8 mouse cellular contexts compared by ENCODE assay signal in genomic region chr10:60830000-60830399, GRCm38 (mm10). TPM values are rescaled to one million over a fixed set of nuclear protein-coding genes. Genes with fewer than 3 reads are reported as not detected.
A peak's percentile ranks its signal among the peaks of the same experiment; 100 is the strongest.
DNase-seq lines count a peak whose midpoint lies in the region; ATAC-seq lines count a peak whose summit lies in the region.

No protein-coding gene starts in this region.

- peaks cover 44% of the 10 kb centered on the region for H3K27me3 ChIP-seq in kidney, embryonic 14.5 days (ENCODE audit: control insufficient read depth, insufficient read depth, low read length)
- H3K27me3 ChIP-seq in hindbrain, embryonic 14.5 days (ENCODE audit: control insufficient read depth, insufficient read depth, low read length), result peaks cover 88% of the 10 kb centered on the region
- H3K27me3 ChIP-seq in midbrain, embryonic 16.5 days (ENCODE audit: control insufficient read depth, insufficient read depth, low read depth, low read length), result peaks cover 41% of the 10 kb centered on the region

- H3K4me3 ChIP-seq in kidney, embryonic 14.5 days (ENCODE audit: low read length), result peak overlapping the region; percentile 57
- peak overlapping the region; percentile 58 for H3K4me3 ChIP-seq in hindbrain, embryonic 14.5 days (replicated peaks; ENCODE audit: low read length)
- peak overlapping the region; percentile 68 for H3K4me3 ChIP-seq in midbrain, embryonic 16.5 days (ENCODE audit: low read depth, low read length)

- H3K9ac ChIP-seq in kidney, embryonic 14.5 days (ENCODE audit: low read depth, low read length), result peak overlapping the region; percentile 82; the same call in 1 of the 2 replicates
- peak overlapping the region; percentile 66; the same call in 1 of the 2 replicates for H3K9ac ChIP-seq in hindbrain, embryonic 14.5 days
- no peak overlapping the region for H3K9ac ChIP-seq in midbrain, embryonic 16.5 days (ENCODE audit: low read depth, low read length)

- H3K9me3 ChIP-seq in kidney, embryonic 14.5 days (ENCODE audit: control insufficient read depth, low read length), result no peaks in the 10 kb centered on the region
- H3K9me3 ChIP-seq in hindbrain, embryonic 14.5 days (ENCODE audit: control insufficient read depth, low read length), result no peaks in the 10 kb centered on the region
- no peaks in the 10 kb centered on the region for H3K9me3 ChIP-seq in midbrain, embryonic 16.5 days (replicated peaks; ENCODE audit: control insufficient read depth, low read length, poor library complexity, severe bottlenecking)

- peaks cover 46% of the 10 kb centered on the region for H3K4me1 ChIP-seq in kidney, embryonic 14.5 days (ENCODE audit: control insufficient read depth, insufficient read depth, low read length)
- peaks cover 25% of the 10 kb centered on the region for H3K4me1 ChIP-seq in hindbrain, embryonic 14.5 days (replicated peaks; ENCODE audit: control insufficient read depth, insufficient read depth, low read length)
- peaks cover 33% of the 10 kb centered on the region for H3K4me1 ChIP-seq in midbrain, embryonic 16.5 days (ENCODE audit: control insufficient read depth, insufficient read depth, low read length)

- no peak for ATAC-seq in kidney, embryonic 14.5 days (ENCODE audit: low FRiP score, low TSS enrichment)
- no peak for ATAC-seq in hindbrain, embryonic 14.5 days (ENCODE audit: low FRiP score)
- ATAC-seq in midbrain, embryonic 16.5 days, result no peak
- ATAC-seq in inflammation-experienced regulatory T-cells, adult 6 months, result no peak

- peak overlapping the region; percentile 74 for H3K4me2 ChIP-seq in kidney, embryonic 14.5 days (replicated peaks; ENCODE audit: low read depth, low read length)
- peak overlapping the region; percentile 96 for H3K4me2 ChIP-seq in hindbrain, embryonic 14.5 days (replicated peaks)
- peak overlapping the region; percentile 98 for H3K4me2 ChIP-seq in midbrain, embryonic 16.5 days (ENCODE audit: low read length)

- no peak for DNase-seq in kidney, adult 8-10 months
- DNase-seq in cerebellum, postnatal 25 days, result peak; percentile 47 to 62
- no peak for DNase-seq in hindbrain, embryonic 14.5 days (ENCODE audit: low spot score)
- no peak for DNase-seq in layer of hippocampus, adult 9-11 months
- no peak for DNase-seq in frontal cortex, postnatal 14 days (ENCODE audit: low spot score in 2 of 2)

- WGBS in kidney, embryonic 14.5 days, result 0% methylated on average over 11 of the region's 11 CpGs
- WGBS in hindbrain, embryonic 14.5 days, result 2% methylated on average over 11 of the region's 11 CpGs
- WGBS in midbrain, embryonic 16.5 days, result 1% methylated on average over 11 of the region's 11 CpGs

- no peak overlapping the region for H3K27ac ChIP-seq in kidney, embryonic 14.5 days (ENCODE audit: low read depth, low read length)
- H3K27ac ChIP-seq in hindbrain, embryonic 14.5 days, result no peak overlapping the region
- no peak overlapping the region for H3K27ac ChIP-seq in midbrain, embryonic 16.5 days (ENCODE audit: low read length)

- no peaks in the 10 kb centered on the region for H3K36me3 ChIP-seq in kidney, embryonic 14.5 days (ENCODE audit: control insufficient read depth, insufficient read depth, low read length)
- no peaks in the 10 kb centered on the region for H3K36me3 ChIP-seq in hindbrain, embryonic 14.5 days (replicated peaks; ENCODE audit: control insufficient read depth, insufficient read depth)
- no peaks in the 10 kb centered on the region for H3K36me3 ChIP-seq in midbrain, embryonic 16.5 days (ENCODE audit: control insufficient read depth, insufficient read depth, low read length)

RNA-seq across cellular contexts. Expression of gene Unc5b, which starts 1.4 kb away (rescaled TPM):
- 7.9 and 10.1 TPM in 2 replicates for polyA plus RNA-seq in kidney, embryonic 14.5 days (2014; fragmentation: Nextera tagmentation; extraction: Ambion mirVana)
- polyA plus RNA-seq in hindbrain, embryonic 14.5 days (2014; fragmentation: Nextera tagmentation; extraction: Ambion mirVana), result 2.8 and 2.9 TPM in 2 replicates
- polyA plus RNA-seq in midbrain, embryonic 16.5 days (2015; fragmentation: Nextera tagmentation; extraction: Ambion mirVana), result 2.0 and 2.4 TPM in 2 replicates
- under 1 TPM in 1 of 3 experiments, not detected in 2; 0.10 TPM for polyA plus RNA-seq in inflammation-experienced regulatory T-cells, adult 6 months (2017; shearing (Covaris generic))

Comparison
In these comparisons a context has a peak if more than half of its experiments do, and no peak if none do; other contexts are left out.
1. DNase-seq: peak in cerebellum, postnatal 25 days (2 of 2); none in kidney, adult 8-10 months (0 of 2), hindbrain, embryonic 14.5 days (single experiment), layer of hippocampus, adult 9-11 months (single experiment) and frontal cortex, postnatal 14 days (0 of 2).
2. Peak in every context shown above with its lines, with median percentiles within 50 percentile points of each other: H3K4me2 ChIP-seq and H3K4me3 ChIP-seq.